In the genomic region with DNA sequence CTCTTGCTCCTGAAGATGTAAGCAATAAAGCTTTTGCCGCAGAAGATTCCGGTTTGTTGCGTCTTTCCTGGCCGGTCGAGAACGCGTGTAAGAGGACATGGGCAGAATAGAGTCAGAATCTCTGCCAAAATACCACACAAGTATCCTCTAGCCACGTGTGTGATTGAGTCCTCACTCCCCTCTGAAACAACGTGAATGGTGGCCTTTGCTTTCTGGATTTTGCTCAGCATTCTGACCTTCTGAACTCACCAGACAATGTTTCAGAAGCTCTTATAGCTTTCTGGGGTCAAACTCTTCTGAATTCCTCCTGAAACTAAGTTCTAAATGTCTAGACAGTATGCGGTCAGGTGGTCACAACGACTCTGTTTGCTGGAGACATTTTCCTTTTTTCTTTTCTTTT, we compare ENCODE assay signal across 30 mouse cellular contexts.
"Had no signal": no experiment of that assay in that cellular context is flagged by ENCODE, and none has a peak within 500 bp of the region (broad histone marks: within the 10 kb centered on the region; RNA-seq: fewer than 3 reads in every experiment).

No protein-coding gene starts in this region.

- H3K27ac ChIP-seq: limb, embryonic 10.5 days; limb, embryonic 12.5 days; limb, embryonic 13.5 days; limb, embryonic 15.5 days; liver, embryonic 12.5 days; liver, embryonic 13.5 days; liver, embryonic 14.5 days; liver, embryonic 15.5 days; lung, embryonic 15.5 days; macrophage; midbrain, embryonic 10.5 days; midbrain, embryonic 12.5 days; midbrain, embryonic 13.5 days; midbrain, embryonic 15.5 days; neural tube, embryonic 12.5 days had no signal

- H3K4me1 ChIP-seq: limb, embryonic 10.5 days; limb, embryonic 13.5 days; limb, embryonic 15.5 days; liver, embryonic 12.5 days; liver, embryonic 13.5 days; liver, embryonic 15.5 days; lung, embryonic 15.5 days; megakaryocyte, embryonic 14.5 days; midbrain, embryonic 10.5 days; midbrain, embryonic 12.5 days; midbrain, embryonic 13.5 days; midbrain, embryonic 15.5 days; neural tube, embryonic 12.5 days had no signal

- H3K9me3 ChIP-seq: limb, embryonic 10.5 days; limb, embryonic 12.5 days; limb, embryonic 13.5 days; limb, embryonic 15.5 days; liver, embryonic 12.5 days; liver, embryonic 13.5 days; liver, embryonic 15.5 days; lung, embryonic 15.5 days; megakaryocyte, embryonic 14.5 days; midbrain, embryonic 10.5 days; midbrain, embryonic 12.5 days; midbrain, embryonic 13.5 days; midbrain, embryonic 15.5 days; neural tube, embryonic 12.5 days had no signal

- H3K4me3 ChIP-seq: limb, embryonic 10.5 days; limb, embryonic 12.5 days; limb, embryonic 13.5 days; limb, embryonic 15.5 days; liver, embryonic 12.5 days; liver, embryonic 13.5 days; liver, embryonic 15.5 days; lung, embryonic 15.5 days; megakaryocyte, embryonic 14.5 days; midbrain, embryonic 10.5 days; midbrain, embryonic 12.5 days; midbrain, embryonic 13.5 days; midbrain, embryonic 15.5 days; myocyte; neural tube, embryonic 12.5 days had no signal

- DNase-seq: left cerebral cortex, postnatal 4 days; liver; liver, embryonic 13.5 days; liver, postnatal 0 days; lung, adult 18-20 months; lung, adult 2 months; lung, embryonic 14.5 days; lung, postnatal 10 days; lung, postnatal 14 days; lung, postnatal 36 days; lung, postnatal 4 days; midbrain, embryonic 14.5 days had no signal

- H3K36me3 ChIP-seq: limb, embryonic 10.5 days; limb, embryonic 12.5 days; limb, embryonic 13.5 days; limb, embryonic 15.5 days; liver, embryonic 12.5 days; liver, embryonic 13.5 days; liver, embryonic 15.5 days; lung, embryonic 15.5 days; midbrain, embryonic 10.5 days; midbrain, embryonic 12.5 days; midbrain, embryonic 13.5 days; midbrain, embryonic 15.5 days; neural tube, embryonic 12.5 days had no signal

- H3K4me2 ChIP-seq: limb, embryonic 12.5 days; limb, embryonic 13.5 days; limb, embryonic 15.5 days; liver, embryonic 11.5 days; liver, embryonic 12.5 days; liver, embryonic 13.5 days; liver, embryonic 15.5 days; lung, embryonic 14.5 days; lung, embryonic 15.5 days; midbrain, embryonic 11.5 days; midbrain, embryonic 12.5 days; midbrain, embryonic 13.5 days; midbrain, embryonic 15.5 days; neural tube, embryonic 12.5 days had no signal

- H3K27me3 ChIP-seq: limb, embryonic 12.5 days; limb, embryonic 13.5 days; limb, embryonic 15.5 days; liver, embryonic 12.5 days; liver, embryonic 13.5 days; liver, embryonic 15.5 days; lung, embryonic 15.5 days; midbrain, embryonic 12.5 days; midbrain, embryonic 13.5 days; midbrain, embryonic 15.5 days; neural tube, embryonic 12.5 days had no signal

- H3K9ac ChIP-seq: limb, embryonic 12.5 days; limb, embryonic 13.5 days; limb, embryonic 15.5 days; liver, embryonic 12.5 days; liver, embryonic 13.5 days; liver, embryonic 14.5 days; liver, embryonic 15.5 days; liver, postnatal 0 days; lung, embryonic 14.5 days; lung, embryonic 15.5 days; midbrain, embryonic 12.5 days; midbrain, embryonic 13.5 days; midbrain, embryonic 15.5 days; neural tube, embryonic 12.5 days had no signal
